Mouse (Mus musculus): Measurements from ENCODE around the gene Por. TPM values are rescaled to one million over a fixed set of nuclear protein-coding genes. Genes with fewer than 3 reads are reported as not detected.

Gene Por
- total and polyA plus RNA-seq, 2 experiments from 2014 or later = 75.2 to 94.1 TPM

DNA sequence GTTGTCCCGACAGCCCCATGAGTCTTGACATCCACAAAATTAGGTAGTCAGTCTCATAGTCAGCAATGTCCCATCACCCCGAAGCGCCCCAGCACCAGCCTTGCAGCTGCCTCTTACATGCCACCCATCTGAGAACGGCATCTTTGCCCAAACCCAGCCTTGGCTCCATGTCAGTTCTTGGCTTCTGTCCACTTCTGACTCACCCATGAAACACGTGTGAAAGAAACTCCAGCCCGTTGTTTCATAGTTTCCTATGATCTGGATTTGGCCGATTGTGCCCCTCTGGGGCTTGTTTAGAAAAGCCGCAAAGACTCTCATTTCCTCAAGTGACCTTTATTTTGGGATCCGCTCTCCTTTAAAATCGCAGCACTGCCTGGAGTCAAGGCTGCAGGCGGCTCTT is 52.3 kb downstream of the Por start:
- Histone ChIP-seq H3K9me3 (ENCODE audit: low read length) (no peaks in the 10 kb centered on the region), H3K9ac (replicated peaks; ENCODE audit: low read length, poor library complexity, severe bottlenecking) (no peak overlapping the region), H3K27me3 (ENCODE audit: insufficient read depth, low read length) (no peaks in the 10 kb centered on the region), H3K4me2 (ENCODE audit: low read depth, low read length, poor library complexity, severe bottlenecking) (no peak overlapping the region), H3K27ac (ENCODE audit: low read depth, low read length) (no peak overlapping the region), H3K4me1 (ENCODE audit: insufficient read depth, low read length) (peaks cover 23% of the 10 kb centered on the region), H3K36me3 (ENCODE audit: insufficient read depth, low read length) (peaks cover 13% of the 10 kb centered on the region), H3K4me3 (ENCODE audit: low read depth, low read length) (no peak overlapping the region)
- DNase-seq (ENCODE audit: low spot score) (peak; percentile 50), ATAC-seq (ENCODE audit: low FRiP score) (no peak)
- 72% methylated on average over 11 of the region's 11 CpGs for WGBS
- TF ChIP-seq CTCF (IDR thresholded peaks at IDR 0.05) = no peak

DNA sequence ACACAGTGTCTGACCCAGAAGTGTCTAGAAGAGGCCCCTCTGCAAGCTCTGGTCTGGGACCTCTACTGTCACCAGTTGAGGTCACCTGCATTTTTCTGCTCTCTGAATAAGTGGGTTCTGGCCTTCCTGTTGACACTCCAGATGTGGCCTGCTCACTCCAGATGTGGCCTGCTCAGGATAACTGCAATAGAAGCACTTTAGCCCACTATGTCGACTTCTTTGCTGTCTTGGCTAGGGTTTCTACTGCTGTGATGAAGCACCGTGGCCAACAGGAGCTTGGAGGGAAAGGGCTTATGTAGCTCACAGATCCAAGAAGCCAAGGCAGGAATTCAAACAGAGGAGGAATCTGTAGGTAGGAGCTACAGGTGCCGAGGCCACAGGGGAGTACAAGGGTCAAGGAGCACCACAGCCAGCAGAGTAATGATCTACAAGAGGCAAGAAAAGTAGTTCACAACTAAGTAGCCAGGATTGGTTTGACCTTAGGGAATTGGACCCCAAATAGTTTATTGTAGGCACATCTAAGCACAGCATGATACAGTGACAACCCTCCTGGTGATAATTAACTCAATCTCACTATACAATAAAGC is 53.4 kb downstream of the Por start:
- H3K9me3 ChIP-seq (ENCODE audit: low read length) = no peaks in the 10 kb centered on the region
- no peak overlapping the region for H3K4me2 ChIP-seq (ENCODE audit: low read depth, low read length, poor library complexity, severe bottlenecking)
- H3K9ac ChIP-seq (replicated peaks; ENCODE audit: low read length, poor library complexity, severe bottlenecking) = no peak overlapping the region
- no peak overlapping the region for H3K4me3 ChIP-seq (ENCODE audit: low read depth, low read length)
- H3K27me3 ChIP-seq (ENCODE audit: insufficient read depth, low read length) = no peaks in the 10 kb centered on the region
- TF ChIP-seq CTCF (IDR thresholded peaks at IDR 0.05) = no peak
- WGBS = 79% methylated on average over 3 of the region's 3 CpGs
- no peak for ATAC-seq (ENCODE audit: low FRiP score)
- H3K4me1 ChIP-seq (ENCODE audit: insufficient read depth, low read length) = peaks cover 23% of the 10 kb centered on the region
- H3K27ac ChIP-seq (ENCODE audit: low read depth, low read length) = no peak overlapping the region
- H3K36me3 ChIP-seq (ENCODE audit: insufficient read depth, low read length) = peaks cover 5% of the 10 kb centered on the region
- no peak for DNase-seq (ENCODE audit: low spot score)

DNA sequence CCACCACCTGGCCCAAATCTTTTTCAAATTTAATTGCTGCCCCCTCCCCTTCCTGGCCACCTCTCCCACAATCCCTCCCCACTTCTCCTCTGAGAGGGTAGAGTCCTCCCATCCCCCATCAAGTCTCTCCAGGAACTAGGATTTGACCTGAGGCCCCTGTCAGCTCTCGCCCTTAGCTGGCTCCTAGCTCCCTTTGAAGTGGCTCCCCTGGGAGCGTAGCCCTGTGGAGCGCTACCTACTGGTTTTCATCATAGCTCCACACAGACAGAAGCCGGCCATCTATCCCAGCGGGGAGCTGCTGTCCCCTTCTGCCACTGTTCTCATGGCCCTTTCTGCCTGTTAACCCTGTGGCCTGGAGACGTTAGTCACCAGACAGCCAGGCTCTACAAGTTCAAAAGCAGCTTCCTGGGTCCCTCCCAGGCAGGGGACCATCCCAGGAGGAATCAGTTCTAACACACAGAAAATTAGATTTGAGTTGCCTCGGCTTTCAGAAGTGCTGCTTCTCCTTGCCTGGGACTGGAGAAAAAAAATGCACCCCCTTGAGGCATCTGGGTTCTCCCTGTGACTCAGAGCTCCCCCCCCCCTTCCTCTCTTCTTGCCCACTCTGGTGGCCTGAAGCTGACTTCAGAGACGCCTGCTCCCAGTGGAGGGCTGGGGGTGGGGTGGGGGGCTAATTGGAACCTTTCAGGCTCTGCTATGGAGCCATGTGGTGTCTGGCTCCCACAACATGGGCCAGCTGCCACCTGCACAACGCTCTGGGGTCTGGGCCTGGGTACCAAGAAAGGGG is 54.9 kb downstream of the Por start:
- H3K4me1 ChIP-seq (ENCODE audit: insufficient read depth, low read length) = peaks cover 23% of the 10 kb centered on the region
- WGBS = 8% methylated on average over 9 of the region's 9 CpGs
- peak overlapping the region; percentile 71 for H3K27ac ChIP-seq (ENCODE audit: low read depth, low read length)
- no peak overlapping the region for H3K4me3 ChIP-seq (ENCODE audit: low read depth, low read length)
- ATAC-seq (ENCODE audit: low FRiP score) = peak; percentile 48; the same call in 1 of the 2 replicates
- peak; percentile 49 for DNase-seq (ENCODE audit: low spot score)
- H3K27me3 ChIP-seq (ENCODE audit: insufficient read depth, low read length) = no peaks in the 10 kb centered on the region
- peak overlapping the region; percentile 33 for H3K4me2 ChIP-seq (ENCODE audit: low read depth, low read length, poor library complexity, severe bottlenecking)
- no peaks in the 10 kb centered on the region for H3K9me3 ChIP-seq (ENCODE audit: low read length)
- peaks cover 16% of the 10 kb centered on the region for H3K36me3 ChIP-seq (ENCODE audit: insufficient read depth, low read length)
- H3K9ac ChIP-seq (replicated peaks; ENCODE audit: low read length, poor library complexity, severe bottlenecking) = 0 out of 2 replicates have a peak overlapping the region, but pooled peaks have one; percentile 29
- TF ChIP-seq CTCF (IDR thresholded peaks at IDR 0.05) = peak; percentile 17; the same call in 1 of the 2 replicates

DNA sequence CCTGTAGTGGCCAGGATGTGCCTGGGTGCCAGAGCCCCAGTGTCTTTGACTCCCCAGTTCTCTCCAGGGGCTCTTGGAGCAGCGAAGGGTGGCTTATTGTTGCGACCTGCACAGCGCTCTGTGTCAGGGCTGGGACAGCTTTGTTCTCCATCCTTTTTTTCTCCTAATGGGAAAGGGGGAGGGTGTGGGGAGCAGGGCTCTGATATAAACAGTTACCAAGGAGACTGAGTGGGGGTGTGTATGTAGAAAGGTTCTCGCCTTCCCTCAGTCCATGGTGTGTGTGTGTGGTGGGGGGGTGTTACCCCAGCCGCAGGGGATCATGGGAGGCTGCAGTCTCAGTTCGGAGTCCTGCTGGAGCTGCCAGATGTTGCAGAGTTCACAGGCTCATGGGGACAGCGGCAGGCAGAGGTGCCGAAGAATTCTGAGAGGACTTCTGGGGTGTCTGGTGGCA is 55.6 kb downstream of the Por start:
- 0 out of 2 replicates have a peak overlapping the region, but pooled peaks have one; percentile 26 for H3K9ac ChIP-seq (replicated peaks; ENCODE audit: low read length, poor library complexity, severe bottlenecking)
- ATAC-seq (ENCODE audit: low FRiP score) = peak; percentile 59
- no peaks in the 10 kb centered on the region for H3K9me3 ChIP-seq (ENCODE audit: low read length)
- peak; percentile 72 for DNase-seq (ENCODE audit: low spot score)
- no peak for TF ChIP-seq CTCF (IDR thresholded peaks at IDR 0.05)
- H3K36me3 ChIP-seq (ENCODE audit: insufficient read depth, low read length) = peaks cover 21% of the 10 kb centered on the region
- peak overlapping the region; percentile 33 for H3K4me2 ChIP-seq (ENCODE audit: low read depth, low read length, poor library complexity, severe bottlenecking)
- WGBS = 11% methylated on average over 8 of the region's 8 CpGs
- peaks cover 23% of the 10 kb centered on the region for H3K4me1 ChIP-seq (ENCODE audit: insufficient read depth, low read length)
- no peak overlapping the region for H3K4me3 ChIP-seq (ENCODE audit: low read depth, low read length)
- peak overlapping the region; percentile 71 for H3K27ac ChIP-seq (ENCODE audit: low read depth, low read length)
- H3K27me3 ChIP-seq (ENCODE audit: insufficient read depth, low read length) = no peaks in the 10 kb centered on the region

DNA sequence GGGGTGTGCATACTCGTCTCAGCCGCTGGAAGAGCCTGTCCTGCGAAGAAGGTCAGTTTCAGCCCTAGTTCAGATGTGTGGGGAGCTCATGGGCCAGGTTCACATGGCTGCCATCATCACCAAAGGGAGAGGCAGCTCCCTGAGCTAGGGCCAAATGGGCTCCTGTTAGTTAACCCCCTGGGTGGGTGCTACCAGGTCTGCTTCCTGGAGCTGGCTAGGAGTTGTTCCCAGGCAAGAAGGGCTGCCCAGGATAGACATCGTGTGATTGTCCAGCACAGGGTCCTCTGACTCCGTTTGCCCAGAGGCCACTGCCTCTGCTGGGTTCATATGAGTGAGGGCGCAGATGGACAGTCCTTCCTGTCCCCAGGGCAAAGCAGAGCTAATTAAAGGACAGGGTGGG is 56.2 kb downstream of the Por start:
- H3K4me3 ChIP-seq (ENCODE audit: low read depth, low read length) = no peak overlapping the region

More for the DNA sequence above, 56.2 kb downstream of the Por start:
- ATAC-seq (ENCODE audit: low FRiP score) = no peak
- Histone ChIP-seq H3K36me3 (ENCODE audit: insufficient read depth, low read length) (peaks cover 27% of the 10 kb centered on the region), H3K27ac (ENCODE audit: low read depth, low read length) (0 out of 2 replicates have a peak overlapping the region, but pooled peaks have one; percentile 71), H3K27me3 (ENCODE audit: insufficient read depth, low read length) (no peaks in the 10 kb centered on the region), H3K4me2 (ENCODE audit: low read depth, low read length, poor library complexity, severe bottlenecking) (peak overlapping the region; percentile 33), H3K9ac (replicated peaks; ENCODE audit: low read length, poor library complexity, severe bottlenecking) (peak overlapping the region; percentile 20; the same call in 1 of the 2 replicates), H3K9me3 (ENCODE audit: low read length) (no peaks in the 10 kb centered on the region), H3K4me1 (ENCODE audit: insufficient read depth, low read length) (peaks cover 23% of the 10 kb centered on the region)
- TF ChIP-seq CTCF (IDR thresholded peaks at IDR 0.05) = no peak
- no peak for DNase-seq (ENCODE audit: low spot score)
- 26% methylated on average over 6 of the region's 6 CpGs for WGBS
